Mouse (Mus musculus): Measurements from ENCODE around the gene Fam169b. TPM values are rescaled to one million over a fixed set of nuclear protein-coding genes. Genes with fewer than 3 reads are reported as not detected.

Gene Fam169b
- total and polyA plus RNA-seq, 3 experiments, result 0.16 to 0.61 TPM; not detected in 1

DNA sequence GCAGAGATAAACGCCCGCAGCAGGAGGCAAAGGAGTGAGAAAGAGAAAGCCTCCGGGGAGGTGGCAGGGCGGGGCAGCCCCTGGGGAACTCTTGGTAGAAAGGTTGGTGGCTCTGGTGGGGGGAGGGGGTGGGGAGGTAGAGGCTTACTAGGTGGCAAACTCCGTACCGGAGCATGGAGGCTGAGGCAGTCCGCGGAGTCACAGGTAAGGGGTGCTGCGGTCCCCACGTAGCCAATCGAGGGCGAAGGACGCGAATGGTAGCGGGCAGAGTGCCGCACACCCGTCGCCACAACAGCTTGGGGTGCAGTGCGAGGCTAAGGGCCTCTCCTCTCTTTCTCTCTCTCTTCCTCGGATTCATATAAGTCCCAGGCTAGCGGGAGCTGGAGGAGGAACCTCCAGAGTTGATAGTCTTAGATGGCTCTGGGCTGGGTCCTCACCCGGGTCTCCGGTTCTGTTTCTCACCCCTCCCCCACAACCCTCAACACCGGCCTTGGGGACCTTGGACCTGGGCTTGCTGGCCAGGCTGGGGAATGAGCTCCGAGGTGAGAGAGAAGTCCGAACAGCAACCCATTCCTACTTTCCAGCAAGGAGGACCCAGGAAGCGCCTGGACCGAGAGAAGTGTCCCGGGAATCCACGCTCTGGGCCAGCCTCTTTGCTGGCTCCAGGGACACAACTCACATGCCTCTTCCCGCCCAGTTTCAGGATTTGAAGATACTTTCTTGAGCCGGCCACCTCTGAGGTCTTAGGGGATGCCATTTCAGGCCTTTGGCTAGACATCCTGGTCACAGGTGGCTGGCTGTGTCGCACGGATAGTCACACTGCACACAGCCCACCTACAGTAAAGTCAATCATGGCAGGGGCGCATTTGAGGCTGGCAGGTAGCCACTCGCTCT, 2.4 kb downstream of the Fam169b start:
- no peak for DNase-seq
- Histone ChIP-seq H3K36me3 (ENCODE audit: control insufficient read depth, insufficient read depth, low read length) (no peaks in the 10 kb centered on the region), H3K4me3 (peak overlapping the region; percentile 10; the same call in 1 of the 2 replicates), H3K27me3 (ENCODE audit: control insufficient read depth, insufficient read depth, low read length) (peaks cover 8% of the 10 kb centered on the region), H3K79me2 (replicated peaks; ENCODE audit: control insufficient read depth, insufficient read depth, low read length) (no peaks in the 10 kb centered on the region), H3K9ac (ENCODE audit: low read depth, low read length) (peak overlapping the region; percentile 73), H3K27ac (no peak overlapping the region), H3K4me1 (ENCODE audit: control insufficient read depth, insufficient read depth, low read length) (peaks cover 5% of the 10 kb centered on the region)
- 19% methylated on average over 36 of the region's 36 CpGs for WGBS
- no peak for TF ChIP-seq POLR2A (IDR thresholded peaks at IDR 0.05; ENCODE audit: insufficient read depth, low read depth, low read length)
- intact Hi-C loops (cut with DNase I), result no loop called here

DNA sequence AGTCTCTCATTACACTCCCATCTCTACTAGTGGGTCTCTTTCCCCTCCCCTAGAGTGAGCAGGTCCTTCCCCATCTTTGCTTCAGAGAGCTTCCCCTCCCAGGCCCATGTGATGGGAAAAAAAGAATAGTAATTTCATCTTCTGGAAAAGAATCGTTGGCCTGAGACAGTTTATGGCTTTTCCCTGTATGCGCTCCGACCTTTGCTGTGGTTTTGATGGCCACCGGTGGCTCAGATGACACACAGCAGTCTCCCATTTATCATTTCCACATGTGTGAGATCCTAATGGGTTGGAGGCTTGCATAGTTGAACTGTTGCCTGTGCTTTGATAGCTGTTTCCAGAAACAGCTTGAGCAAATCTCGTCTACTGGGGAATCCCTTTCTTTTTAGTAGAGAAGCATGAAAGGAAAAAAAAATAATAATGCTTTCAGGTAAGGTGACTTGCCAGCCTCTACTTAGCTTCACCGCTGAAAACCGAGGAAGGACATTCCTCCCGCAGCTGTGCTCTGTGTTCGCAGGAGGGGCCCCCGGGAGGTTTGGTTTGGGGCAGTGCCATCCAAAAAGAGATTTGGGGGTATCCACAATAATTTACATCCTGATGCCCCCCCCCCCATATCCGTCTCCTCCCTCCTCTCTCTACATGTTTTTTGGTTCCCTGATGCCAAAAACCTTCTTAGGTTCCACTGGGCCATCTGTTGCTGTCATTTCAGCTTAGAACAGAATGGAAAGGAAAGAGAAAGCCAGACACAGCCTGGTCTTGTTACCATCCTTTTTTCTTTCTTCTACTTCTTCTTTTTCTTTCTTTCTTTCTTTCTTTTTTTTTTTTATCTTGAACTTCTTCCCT, 3.6 kb downstream of the Fam169b start:
- Histone ChIP-seq H3K27me3 (ENCODE audit: control insufficient read depth, insufficient read depth, low read length) (peaks cover 8% of the 10 kb centered on the region), H3K79me2 (replicated peaks; ENCODE audit: control insufficient read depth, insufficient read depth, low read length) (no peaks in the 10 kb centered on the region), H3K4me1 (ENCODE audit: control insufficient read depth, insufficient read depth, low read length) (peaks cover 5% of the 10 kb centered on the region), H3K9ac (ENCODE audit: low read depth, low read length) (no peak overlapping the region), H3K4me3 (no peak overlapping the region), H3K27ac (no peak overlapping the region), H3K36me3 (ENCODE audit: control insufficient read depth, insufficient read depth, low read length) (no peaks in the 10 kb centered on the region)
- WGBS, result 65% methylated on average over 11 of the region's 11 CpGs
- TF ChIP-seq POLR2A (IDR thresholded peaks at IDR 0.05; ENCODE audit: insufficient read depth, low read depth, low read length) (no peak), CTCF (IDR thresholded peaks at IDR 0.05) (no peak), EP300 (IDR thresholded peaks at IDR 0.05; ENCODE audit: insufficient read depth, low read depth, low read length) (no peak)
- intact Hi-C loops (cut with DNase I), result no loop called here
- no peak for DNase-seq

DNA sequence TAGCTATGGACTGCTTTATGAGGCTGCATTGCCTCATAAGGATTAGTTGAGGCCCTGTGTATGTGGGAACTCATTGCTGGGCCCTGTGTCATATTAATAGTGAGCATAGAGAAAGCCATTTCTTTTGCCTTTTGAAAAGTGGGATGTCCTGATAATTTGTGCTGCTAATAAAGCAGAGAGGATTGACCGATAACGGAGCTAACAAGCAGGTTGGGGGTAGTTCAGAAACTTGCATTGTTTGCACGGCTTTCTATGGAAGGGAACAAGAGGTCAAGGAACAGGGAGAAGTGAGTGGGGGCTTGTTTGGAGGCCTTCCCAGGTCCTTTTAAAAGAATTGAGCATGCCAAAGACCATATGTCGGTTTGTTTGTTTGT, 4.2 kb downstream of the Fam169b start:
- TF ChIP-seq EP300 (IDR thresholded peaks at IDR 0.05; ENCODE audit: insufficient read depth, low read depth, low read length) (no peak), POLR2A (IDR thresholded peaks at IDR 0.05; ENCODE audit: insufficient read depth, low read depth, low read length) (no peak), CTCF (IDR thresholded peaks at IDR 0.05) (no peak)
- DNase-seq, result no peak
- no peaks in the 10 kb centered on the region for H3K79me2 ChIP-seq (replicated peaks; ENCODE audit: control insufficient read depth, insufficient read depth, low read length)
- H3K9ac ChIP-seq (ENCODE audit: low read depth, low read length), result no peak overlapping the region
- H3K4me1 ChIP-seq (ENCODE audit: control insufficient read depth, insufficient read depth, low read length), result peaks cover 5% of the 10 kb centered on the region
- peaks cover 8% of the 10 kb centered on the region for H3K27me3 ChIP-seq (ENCODE audit: control insufficient read depth, insufficient read depth, low read length)
- intact Hi-C loops (cut with DNase I), result no loop called here
- no peak overlapping the region for H3K4me3 ChIP-seq
- H3K36me3 ChIP-seq (ENCODE audit: control insufficient read depth, insufficient read depth, low read length), result no peaks in the 10 kb centered on the region
- H3K27ac ChIP-seq, result no peak overlapping the region
- 88% methylated on average over 4 of the region's 4 CpGs for WGBS

DNA sequence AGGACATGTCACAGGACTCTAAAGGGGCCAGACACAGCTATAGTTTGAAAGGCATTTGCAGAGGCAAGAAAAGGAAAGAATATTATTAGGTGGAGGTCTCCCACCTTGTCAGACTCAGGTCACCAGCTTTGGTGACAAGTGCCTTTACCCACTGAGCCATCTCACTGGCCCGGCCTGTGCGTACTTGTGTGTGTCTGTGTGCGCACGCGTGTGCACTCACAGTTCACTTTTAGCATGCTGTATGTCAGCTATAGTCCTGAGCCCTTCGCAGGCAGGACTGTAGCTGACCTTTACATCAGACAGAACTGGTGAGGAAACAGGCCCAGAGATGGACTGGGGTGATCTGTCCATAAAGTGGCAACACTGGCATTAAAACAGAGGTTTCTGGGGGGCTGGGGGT, 4.7 kb downstream of the Fam169b start:
- 93% methylated on average over 6 of the region's 6 CpGs for WGBS
- Histone ChIP-seq H3K4me3 (no peak overlapping the region), H3K36me3 (ENCODE audit: control insufficient read depth, insufficient read depth, low read length) (no peaks in the 10 kb centered on the region), H3K27ac (no peak overlapping the region), H3K4me1 (ENCODE audit: control insufficient read depth, insufficient read depth, low read length) (peaks cover 5% of the 10 kb centered on the region), H3K27me3 (ENCODE audit: control insufficient read depth, insufficient read depth, low read length) (peaks cover 8% of the 10 kb centered on the region), H3K9ac (ENCODE audit: low read depth, low read length) (no peak overlapping the region), H3K79me2 (replicated peaks; ENCODE audit: control insufficient read depth, insufficient read depth, low read length) (no peaks in the 10 kb centered on the region)
- intact Hi-C loops (cut with DNase I), result no loop called here
- no peak for TF ChIP-seq POLR2A (IDR thresholded peaks at IDR 0.05; ENCODE audit: insufficient read depth, low read depth, low read length)
- TF ChIP-seq CTCF (IDR thresholded peaks at IDR 0.05), result no peak
- no peak for TF ChIP-seq EP300 (IDR thresholded peaks at IDR 0.05; ENCODE audit: insufficient read depth, low read depth, low read length)
- no peak for DNase-seq

DNA sequence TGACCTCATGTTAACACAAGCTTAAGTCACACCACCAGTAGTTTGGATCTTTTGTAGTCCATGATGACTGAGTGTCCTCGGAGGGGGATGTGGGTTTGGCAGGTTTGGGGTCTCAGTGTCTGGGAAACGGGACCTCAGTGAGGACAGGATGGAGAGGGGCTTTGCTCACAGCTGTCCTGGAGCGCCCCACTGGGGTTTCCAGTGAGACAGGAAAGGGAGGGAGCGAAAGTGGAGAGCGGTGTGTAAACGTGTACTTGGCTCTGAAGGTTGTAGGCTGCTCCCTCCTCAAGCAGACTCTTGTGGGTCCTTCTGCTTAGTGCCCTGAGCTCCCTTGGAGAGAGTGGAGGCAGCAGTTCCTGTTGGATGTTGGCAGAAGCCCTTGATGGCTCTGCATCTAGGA, 5.3 kb downstream of the Fam169b start:
- H3K27ac ChIP-seq, result no peak overlapping the region
- no peak for DNase-seq
- H3K36me3 ChIP-seq (ENCODE audit: control insufficient read depth, insufficient read depth, low read length), result no peaks in the 10 kb centered on the region
- peaks cover 5% of the 10 kb centered on the region for H3K4me1 ChIP-seq (ENCODE audit: control insufficient read depth, insufficient read depth, low read length)
- TF ChIP-seq POLR2A (IDR thresholded peaks at IDR 0.05; ENCODE audit: insufficient read depth, low read depth, low read length), result no peak
- no peak for TF ChIP-seq CTCF (IDR thresholded peaks at IDR 0.05)
- no peak for TF ChIP-seq EP300 (IDR thresholded peaks at IDR 0.05; ENCODE audit: insufficient read depth, low read depth, low read length)
- 67% methylated on average over 6 of the region's 6 CpGs for WGBS
- no peak overlapping the region for H3K4me3 ChIP-seq
- intact Hi-C loops (cut with DNase I), result no loop called here
- no peaks in the 10 kb centered on the region for H3K79me2 ChIP-seq (replicated peaks; ENCODE audit: control insufficient read depth, insufficient read depth, low read length)
- no peak overlapping the region for H3K9ac ChIP-seq (ENCODE audit: low read depth, low read length)
- H3K27me3 ChIP-seq (ENCODE audit: control insufficient read depth, insufficient read depth, low read length), result peaks cover 8% of the 10 kb centered on the region

DNA sequence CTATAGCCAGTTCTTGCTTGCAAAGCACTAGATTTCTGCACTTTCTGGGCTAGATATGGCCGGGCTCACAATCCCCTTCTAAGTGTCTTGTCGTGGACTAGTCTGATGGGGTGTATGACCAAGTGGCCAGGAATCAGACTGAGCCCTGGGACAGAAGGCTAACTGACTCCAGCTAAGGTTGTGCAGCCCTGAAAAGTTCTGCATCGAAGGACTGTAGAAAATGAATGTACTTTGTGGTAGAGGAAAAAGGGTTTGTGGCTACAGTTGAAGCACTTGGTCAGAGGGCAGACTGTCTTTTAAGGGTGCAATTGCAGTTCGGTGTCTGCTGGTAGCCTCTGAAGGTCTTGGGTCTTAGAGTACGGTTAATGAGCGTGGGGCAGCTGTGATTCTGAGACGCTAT, 5.8 kb downstream of the Fam169b start:
- 90% methylated on average over 7 of the region's 7 CpGs for WGBS
- H3K4me1 ChIP-seq (ENCODE audit: control insufficient read depth, insufficient read depth, low read length), result peaks cover 5% of the 10 kb centered on the region
- no peak for DNase-seq
- intact Hi-C loops (cut with DNase I), result no loop called here
- TF ChIP-seq POLR2A (IDR thresholded peaks at IDR 0.05; ENCODE audit: insufficient read depth, low read depth, low read length) (no peak), EP300 (IDR thresholded peaks at IDR 0.05; ENCODE audit: insufficient read depth, low read depth, low read length) (no peak), CTCF (IDR thresholded peaks at IDR 0.05) (no peak)
- H3K27me3 ChIP-seq (ENCODE audit: control insufficient read depth, insufficient read depth, low read length), result peaks cover 8% of the 10 kb centered on the region
- no peaks in the 10 kb centered on the region for H3K79me2 ChIP-seq (replicated peaks; ENCODE audit: control insufficient read depth, insufficient read depth, low read length)
- H3K9ac ChIP-seq (ENCODE audit: low read depth, low read length), result no peak overlapping the region
- no peak overlapping the region for H3K4me3 ChIP-seq
- H3K27ac ChIP-seq, result no peak overlapping the region
- no peaks in the 10 kb centered on the region for H3K36me3 ChIP-seq (ENCODE audit: control insufficient read depth, insufficient read depth, low read length)

Measured in heart, adult 2 months (tissue).